ENCODE assay signal across 8 mouse cellular contexts in genomic region chr2:32361437-32361836, GRCm38 (mm10). TPM values are rescaled to one million over a fixed set of nuclear protein-coding genes. Genes with fewer than 3 reads are reported as not detected.
A peak's percentile ranks its signal among the peaks of the same experiment; 100 is the strongest.
DNase-seq lines count a peak whose midpoint lies in the region; ATAC-seq lines count a peak whose summit lies in the region.

No protein-coding gene starts in this region.

- under 1% methylated on average over 24 of the region's 24 CpGs for WGBS in intestine, embryonic 14.5 days
- 1% methylated on average over 24 of the region's 24 CpGs for WGBS in limb, embryonic 11.5 days
- WGBS in midbrain, embryonic 10.5 days = under 1% methylated on average over 24 of the region's 24 CpGs

- H3K27ac ChIP-seq in intestine, embryonic 14.5 days (ENCODE audit: low read depth) = no peak overlapping the region
- no peak overlapping the region for H3K27ac ChIP-seq in limb, embryonic 11.5 days (replicated peaks; ENCODE audit: low read depth, low read length)
- peak overlapping the region; percentile 68 for H3K27ac ChIP-seq in midbrain, embryonic 10.5 days (replicated peaks)

- peak overlapping the region; percentile 27 for H3K4me3 ChIP-seq in intestine, embryonic 14.5 days (ENCODE audit: low read depth, low read length)
- H3K4me3 ChIP-seq in limb, embryonic 11.5 days (ENCODE audit: low read depth, low read length) = peak overlapping the region; percentile 31
- H3K4me3 ChIP-seq in midbrain, embryonic 10.5 days = peak overlapping the region; percentile 58

- no peaks in the 10 kb centered on the region for H3K9me3 ChIP-seq in intestine, embryonic 14.5 days (ENCODE audit: control insufficient read depth, low read length)
- no peaks in the 10 kb centered on the region for H3K9me3 ChIP-seq in limb, embryonic 11.5 days (ENCODE audit: control insufficient read depth, low read length)
- no peaks in the 10 kb centered on the region for H3K9me3 ChIP-seq in midbrain, embryonic 10.5 days (replicated peaks)

- H3K4me1 ChIP-seq in intestine, embryonic 14.5 days (replicated peaks; ENCODE audit: control insufficient read depth, insufficient read depth, low read length) = peaks cover 15% of the 10 kb centered on the region; the same call in 1 of the 2 replicates
- peaks cover 11% of the 10 kb centered on the region for H3K4me1 ChIP-seq in limb, embryonic 11.5 days (ENCODE audit: control insufficient read depth, insufficient read depth, low read length)
- peaks cover 48% of the 10 kb centered on the region for H3K4me1 ChIP-seq in midbrain, embryonic 10.5 days

- H3K36me3 ChIP-seq in intestine, embryonic 14.5 days (ENCODE audit: control insufficient read depth, insufficient read depth, low read length) = peaks cover 20% of the 10 kb centered on the region
- H3K36me3 ChIP-seq in limb, embryonic 11.5 days (ENCODE audit: control insufficient read depth, insufficient read depth, low read length) = no peaks in the 10 kb centered on the region
- H3K36me3 ChIP-seq in midbrain, embryonic 10.5 days = peaks cover 24% of the 10 kb centered on the region

- DNase-seq in adrenal gland, adult 8-10 months = peak; percentile 69
- DNase-seq in embryo, embryonic 10 days (ENCODE audit: low spot score) = peak; percentile 73
- DNase-seq in gastrocnemius, postnatal 25 days = peak; percentile 66
- DNase-seq in intestine, embryonic 14.5 days (ENCODE audit: low spot score) = peak; percentile 78
- peak; percentile 79 for DNase-seq in limb, embryonic 11.5 days (ENCODE audit: low spot score)
- peak; percentile 66 for DNase-seq in midbrain, embryonic 10.5 days (ENCODE audit: low spot score)
- peak; percentile 76 for DNase-seq in skeletal muscle tissue, adult 2 months (ENCODE audit: low read depth, low spot score)
- no peak for DNase-seq in ovary, postnatal 14 days (ENCODE audit: low spot score)

- peak; percentile 63; the same call in 1 of the 2 replicates for ATAC-seq in intestine, embryonic 14.5 days (replicated peaks; ENCODE audit: low FRiP score, low TSS enrichment, low read depth)
- ATAC-seq in limb, embryonic 11.5 days (ENCODE audit: insufficient number of reproducible peaks, low FRiP score, low TSS enrichment, low read depth) = peak; percentile 41; the same call in 1 of the 2 replicates

- peak overlapping the region; percentile 29 for H3K9ac ChIP-seq in intestine, embryonic 14.5 days (ENCODE audit: low read length)
- H3K9ac ChIP-seq in limb, embryonic 11.5 days (ENCODE audit: low read length) = peak overlapping the region; percentile 18; the same call in 1 of the 2 replicates

- peaks cover 10% of the 10 kb centered on the region; the same call in 1 of the 2 replicates for H3K27me3 ChIP-seq in intestine, embryonic 14.5 days (replicated peaks; ENCODE audit: control insufficient read depth, insufficient read depth, low read length)
- no peaks in the 10 kb centered on the region for H3K27me3 ChIP-seq in limb, embryonic 11.5 days (ENCODE audit: control insufficient read depth, insufficient read depth, low read length)
- H3K27me3 ChIP-seq in midbrain, embryonic 10.5 days (ENCODE audit: low read depth, poor library complexity, severe bottlenecking) = peaks cover 20% of the 10 kb centered on the region

- peak overlapping the region; percentile 67 for H3K4me2 ChIP-seq in intestine, embryonic 14.5 days (ENCODE audit: low read length)
- H3K4me2 ChIP-seq in limb, embryonic 11.5 days (ENCODE audit: low read depth, severe bottlenecking) = peak overlapping the region; percentile 82

RNA-seq across cellular contexts. Expression of gene Dnm1, which starts 8.3 kb away (rescaled TPM):
- 10 to 100 TPM; 23.2 to 50.0 (median 34.4) TPM for total RNA-seq in adrenal gland, adult 8-10 months (2022)
- total RNA-seq in gastrocnemius, postnatal 25 days (2021) = 1 to 10 TPM; 6.0 to 8.7 TPM
- 22.7 TPM in 2 replicates for polyA plus RNA-seq in intestine, embryonic 14.5 days (2014; fragmentation: Nextera tagmentation; extraction: Ambion mirVana)
- polyA plus RNA-seq in limb, embryonic 11.5 days (2014; fragmentation: Nextera tagmentation; extraction: Ambion mirVana) = 36.1 and 39.9 TPM in 2 replicates
- 9.0 and 12.2 TPM in 2 replicates for polyA plus RNA-seq in midbrain, embryonic 10.5 days (2016; fragmentation: Nextera tagmentation; extraction: Ambion mirVana)

RNA-seq across cellular contexts. Expression of gene Ciz1, which starts 9.3 kb away (rescaled TPM):
- total RNA-seq in adrenal gland, adult 8-10 months (2022) = 100 to 1,000 TPM in 1 of 4 experiments, 10 to 100 TPM in 3; 71.6 to 115 (median 85.4) TPM
- 10 to 100 TPM; 25.1 to 27.7 TPM for total RNA-seq in gastrocnemius, postnatal 25 days (2021)
- polyA plus RNA-seq in intestine, embryonic 14.5 days (2014; fragmentation: Nextera tagmentation; extraction: Ambion mirVana) = 48.4 and 53.1 TPM in 2 replicates
- 52.2 and 67.8 TPM in 2 replicates for polyA plus RNA-seq in limb, embryonic 11.5 days (2014; fragmentation: Nextera tagmentation; extraction: Ambion mirVana)
- polyA plus RNA-seq in midbrain, embryonic 10.5 days (2016; fragmentation: Nextera tagmentation; extraction: Ambion mirVana) = 60.5 and 69.8 TPM in 2 replicates

RNA-seq across cellular contexts. Expression of gene 1110008P14Rik, which starts 20.3 kb away (rescaled TPM):
- total RNA-seq in adrenal gland, adult 8-10 months (2022) = 100 to 1,000 TPM; 120 to 179 (median 148) TPM
- total RNA-seq in gastrocnemius, postnatal 25 days (2021) = 10 to 100 TPM; 35.2 to 39.7 TPM
- polyA plus RNA-seq in intestine, embryonic 14.5 days (2014; fragmentation: Nextera tagmentation; extraction: Ambion mirVana) = 35.7 and 36.8 TPM in 2 replicates
- 39.4 and 44.4 TPM in 2 replicates for polyA plus RNA-seq in limb, embryonic 11.5 days (2014; fragmentation: Nextera tagmentation; extraction: Ambion mirVana)
- 39.4 and 44.3 TPM in 2 replicates for polyA plus RNA-seq in midbrain, embryonic 10.5 days (2016; fragmentation: Nextera tagmentation; extraction: Ambion mirVana)

RNA-seq across cellular contexts. Expression of gene Lcn2, which starts 26.6 kb away (rescaled TPM):
- 1 to 10 TPM in 2 of 4 experiments, under 1 TPM in 2; 0.32 to 3.7 (median 1.3) TPM for total RNA-seq in adrenal gland, adult 8-10 months (2022)
- 1 to 10 TPM; 1.4 to 2.1 TPM for total RNA-seq in gastrocnemius, postnatal 25 days (2021)
- 0.93 TPM in 1 of 2 replicates, not detected in the other for polyA plus RNA-seq in intestine, embryonic 14.5 days (2014; fragmentation: Nextera tagmentation; extraction: Ambion mirVana)
- polyA plus RNA-seq in limb, embryonic 11.5 days (2014; fragmentation: Nextera tagmentation; extraction: Ambion mirVana) = 0.35 TPM in 1 of 2 replicates, not detected in the other
- 0.20 TPM in 1 of 2 replicates, not detected in the other for polyA plus RNA-seq in midbrain, embryonic 10.5 days (2016; fragmentation: Nextera tagmentation; extraction: Ambion mirVana)

RNA-seq across cellular contexts. Expression of gene Ptges2, which starts 34.3 kb away (rescaled TPM):
- 10 to 100 TPM; 42.2 to 52.5 (median 51.1) TPM for total RNA-seq in adrenal gland, adult 8-10 months (2022)
- total RNA-seq in gastrocnemius, postnatal 25 days (2021) = 10 to 100 TPM; 42.2 to 49.3 TPM
- 36.4 and 37.0 TPM in 2 replicates for polyA plus RNA-seq in intestine, embryonic 14.5 days (2014; fragmentation: Nextera tagmentation; extraction: Ambion mirVana)
- 29.0 and 32.3 TPM in 2 replicates for polyA plus RNA-seq in limb, embryonic 11.5 days (2014; fragmentation: Nextera tagmentation; extraction: Ambion mirVana)
- polyA plus RNA-seq in midbrain, embryonic 10.5 days (2016; fragmentation: Nextera tagmentation; extraction: Ambion mirVana) = 26.2 and 28.8 TPM in 2 replicates
